Mouse (Mus musculus) ES-Bruce4 (cell line): ENCODE results near the gene Ssbp4. TPM values are rescaled to one million over a fixed set of nuclear protein-coding genes. Genes with fewer than 3 reads are reported as not detected.
A peak's percentile ranks its signal among the peaks of the same experiment; 100 is the strongest.

ENCODE experiments used
- H3K27ac ChIP-seq: 2 replicates; pipeline ENCODE4 v1.5.1; 2012; ENCODE audit warnings: low read length, inconsistent platforms; ENCODE audit not compliant: insufficient read depth
- H3K27me3 ChIP-seq: 2 replicates; pipeline ENCODE4 v1.6.1; 2012; ENCODE audit warnings: mild to moderate bottlenecking, low read length, inconsistent platforms; ENCODE audit not compliant: control insufficient read depth, poor library complexity, insufficient read depth, severe bottlenecking
- H3K36me3 ChIP-seq: 2 replicates; pipeline ENCODE4 v1.6.1; 2012; ENCODE audit warnings: inconsistent platforms, mild to moderate bottlenecking, low read length, moderate library complexity; ENCODE audit not compliant: control insufficient read depth, poor library complexity, insufficient read depth, severe bottlenecking
- H3K4me1 ChIP-seq: one replicate; pipeline ENCODE4 v1.8.1; 2011; ENCODE audit warnings: low read length; ENCODE audit not compliant: control insufficient read depth, insufficient read depth
- H3K4me3 ChIP-seq: 2 replicates; pipeline ENCODE4 v1.5.1; 2011; ENCODE audit warnings: low read depth, mild to moderate bottlenecking, low read length
- H3K9ac ChIP-seq: 2 replicates; pipeline ENCODE4 v1.6.1; 2012; ENCODE audit warnings: low read depth, mild to moderate bottlenecking, inconsistent platforms; ENCODE audit not compliant: poor library complexity, severe bottlenecking
- H3K9me3 ChIP-seq: replicated peaks from 2 replicates; pipeline ENCODE4 v1.6.1; 2012; ENCODE audit warnings: mild to moderate bottlenecking, low read length, inconsistent platforms; ENCODE audit not compliant: control insufficient read depth, poor library complexity, insufficient read depth, severe bottlenecking
- CTCF ChIP-seq: IDR thresholded peaks from one replicate; pipeline ENCODE4 v1.8.1; 2011; ENCODE audit warnings: low read depth, low read length
- EP300 ChIP-seq: IDR thresholded peaks from 2 replicates; pipeline ENCODE4 v1.6.1; 2011; ENCODE audit warnings: low read depth, low read length; ENCODE audit not compliant: insufficient read depth
- POLR2A ChIP-seq: IDR thresholded peaks from one replicate; pipeline ENCODE4 v1.8.1; 2011; ENCODE audit warnings: low read length; ENCODE audit not compliant: insufficient read depth
- polyA plus RNA-seq: library from polyadenylated mRNA; stranded (reverse); fragments of >200 nt; gene quantifications from 2 replicates; pipeline ENCODE4 v1.2.4, GENCODE M21; 2011; ENCODE audit warnings: low read depth; ENCODE audit not compliant: missing spikeins, insufficient read depth, insufficient read length

Ssbp4 gene
- polyA plus RNA-seq, 1 experiment = 50.2 TPM

DNA sequence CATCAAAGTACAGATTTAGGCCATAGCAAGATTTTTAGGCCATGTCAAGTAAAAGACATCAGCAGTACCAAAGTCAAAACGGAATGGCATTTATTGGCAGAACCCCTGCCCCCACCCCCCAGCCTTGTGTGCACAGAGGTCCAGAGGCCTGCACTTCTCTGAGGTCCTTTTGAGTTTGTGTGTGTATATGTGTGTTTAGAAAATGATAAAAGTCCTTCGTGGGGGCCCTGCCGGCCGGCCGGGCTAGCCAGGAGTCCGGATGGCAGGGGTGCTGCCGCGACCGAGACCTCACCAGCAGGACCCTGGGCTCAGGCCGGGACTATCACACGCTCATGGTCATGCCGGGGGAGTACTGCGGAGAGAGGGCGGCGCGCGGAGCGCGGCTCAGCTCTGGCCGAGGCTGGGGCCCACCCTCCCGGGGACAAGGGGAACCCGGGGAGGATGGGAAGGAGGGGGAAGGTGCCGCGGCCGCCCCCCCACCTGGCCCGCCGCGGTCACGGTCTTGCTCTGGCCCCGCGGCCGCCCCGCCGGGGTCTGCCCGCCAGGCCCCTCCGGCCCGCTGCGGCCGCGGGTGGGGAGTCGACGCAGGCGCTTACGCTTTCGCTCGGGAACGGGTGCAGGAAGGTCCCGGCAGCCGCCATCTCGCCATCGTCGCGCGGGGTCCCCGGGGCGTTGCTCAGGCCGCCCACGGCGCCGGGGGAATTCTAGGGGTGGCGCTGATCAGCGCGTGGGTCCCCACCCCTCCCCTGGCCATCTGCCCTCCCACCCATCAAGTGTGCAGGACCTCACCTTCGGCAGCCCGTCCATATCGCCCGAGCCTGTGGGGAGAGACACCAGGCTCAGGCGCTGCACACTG lies 11.0 kb downstream of the Ssbp4 start:
- no peak overlapping the region for H3K27ac ChIP-seq
- no peaks in the 10 kb centered on the region for H3K9me3 ChIP-seq
- peaks cover 9% of the 10 kb centered on the region for H3K4me1 ChIP-seq
- H3K27me3 ChIP-seq = no peaks in the 10 kb centered on the region
- H3K9ac ChIP-seq = peak overlapping the region; percentile 78
- no peak for TF ChIP-seq EP300
- TF ChIP-seq POLR2A = no peak
- no peak for TF ChIP-seq CTCF
- peak overlapping the region; percentile 48 for H3K4me3 ChIP-seq
- peaks cover 5% of the 10 kb centered on the region; the same call in 1 of the 2 replicates for H3K36me3 ChIP-seq

DNA sequence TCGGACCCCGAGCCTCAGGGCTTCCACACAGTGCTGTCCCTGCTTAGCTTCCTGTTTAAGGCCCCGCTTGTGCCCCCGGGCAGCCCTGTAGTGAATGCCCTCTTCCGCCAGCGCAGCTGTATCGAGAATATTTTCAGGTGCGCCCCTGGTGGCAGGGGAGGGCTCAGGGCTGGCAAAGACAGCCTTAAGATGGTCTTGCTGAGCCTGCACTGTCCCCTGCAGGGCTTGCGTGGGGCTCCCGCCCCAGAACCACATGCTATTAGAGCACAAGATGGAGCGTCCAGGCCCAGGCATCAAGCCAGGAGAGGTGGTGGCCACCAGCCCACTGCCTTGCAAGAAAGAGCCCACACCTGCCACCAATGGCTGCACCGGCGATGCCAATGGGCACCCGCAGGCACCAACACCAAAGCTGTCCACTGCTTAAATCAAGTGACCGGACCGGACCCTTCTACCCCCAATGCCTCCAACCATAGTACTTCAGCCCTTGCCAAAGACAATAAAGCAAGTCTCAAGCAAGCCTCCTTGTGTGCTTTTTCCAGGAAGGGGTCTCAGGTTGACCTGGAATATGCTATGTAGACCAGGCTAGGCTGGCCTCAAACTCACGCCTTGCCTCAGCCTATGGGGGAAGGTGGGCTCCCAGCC lies 11.8 kb downstream of the Ssbp4 start:
- Histone ChIP-seq H3K9ac (no peak overlapping the region), H3K27ac (no peak overlapping the region), H3K36me3 (peaks cover 5% of the 10 kb centered on the region; the same call in 1 of the 2 replicates), H3K4me1 (peaks cover 7% of the 10 kb centered on the region), H3K4me3 (no peak overlapping the region), H3K27me3 (no peaks in the 10 kb centered on the region), H3K9me3 (no peaks in the 10 kb centered on the region)
- no peak for TF ChIP-seq POLR2A
- TF ChIP-seq CTCF = peak; percentile 42

DNA sequence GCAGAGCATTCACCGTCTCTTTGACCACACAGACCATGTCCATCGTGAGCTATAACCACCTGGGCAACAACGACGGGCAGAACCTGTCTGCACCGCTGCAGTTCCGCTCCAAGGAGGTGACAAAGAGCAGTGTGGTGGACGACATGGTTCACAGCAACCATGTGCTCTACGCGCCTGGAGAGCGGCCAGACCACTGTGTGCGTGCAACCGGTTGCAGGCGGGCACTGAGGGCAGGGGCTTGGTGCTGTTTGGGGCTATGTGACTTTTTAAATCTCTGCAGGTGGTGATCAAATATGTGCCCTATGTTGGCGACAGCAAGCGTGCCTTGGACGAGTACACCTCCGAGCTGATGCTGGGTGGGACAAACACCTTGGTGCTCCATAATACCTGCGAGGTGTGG lies 12.5 kb downstream of the Ssbp4 start:
- TF ChIP-seq EP300 = 0 out of 2 replicates have a peak, but pooled peaks have one; percentile 7
- no peak for TF ChIP-seq CTCF
- Histone ChIP-seq H3K9ac (no peak overlapping the region), H3K4me1 (peaks cover 7% of the 10 kb centered on the region), H3K36me3 (peaks cover 5% of the 10 kb centered on the region; the same call in 1 of the 2 replicates), H3K27ac (no peak overlapping the region), H3K9me3 (no peaks in the 10 kb centered on the region), H3K27me3 (no peaks in the 10 kb centered on the region), H3K4me3 (peak overlapping the region; percentile 80)

DNA sequence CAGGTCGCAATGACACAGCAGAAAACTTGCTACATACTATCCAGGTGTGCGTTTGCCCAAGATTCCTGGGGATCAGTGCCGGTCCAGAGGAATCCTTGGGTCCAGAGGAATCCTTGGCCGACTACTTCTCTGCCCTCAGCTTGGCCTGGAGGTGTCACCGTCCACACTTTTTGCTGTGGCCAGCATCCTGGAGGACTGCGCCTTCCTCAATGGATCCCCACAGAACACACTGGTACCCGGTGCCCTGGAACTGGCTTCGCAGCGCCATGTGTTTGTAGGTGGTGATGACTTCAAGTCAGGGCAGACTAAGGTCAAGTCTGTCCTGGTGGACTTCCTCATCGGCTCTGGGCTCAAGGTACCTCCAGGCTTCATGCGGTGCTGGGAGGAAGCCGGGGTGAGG lies 12.9 kb downstream of the Ssbp4 start:
- Histone ChIP-seq H3K27ac (no peak overlapping the region), H3K9ac (0 out of 2 replicates have a peak overlapping the region, but pooled peaks have one; percentile 78), H3K36me3 (peaks cover 5% of the 10 kb centered on the region; the same call in 1 of the 2 replicates), H3K4me1 (peaks cover 6% of the 10 kb centered on the region), H3K9me3 (no peaks in the 10 kb centered on the region), H3K4me3 (peak overlapping the region; percentile 80), H3K27me3 (no peaks in the 10 kb centered on the region)
- no peak for TF ChIP-seq EP300
- no peak for TF ChIP-seq POLR2A
- no peak for TF ChIP-seq CTCF

DNA sequence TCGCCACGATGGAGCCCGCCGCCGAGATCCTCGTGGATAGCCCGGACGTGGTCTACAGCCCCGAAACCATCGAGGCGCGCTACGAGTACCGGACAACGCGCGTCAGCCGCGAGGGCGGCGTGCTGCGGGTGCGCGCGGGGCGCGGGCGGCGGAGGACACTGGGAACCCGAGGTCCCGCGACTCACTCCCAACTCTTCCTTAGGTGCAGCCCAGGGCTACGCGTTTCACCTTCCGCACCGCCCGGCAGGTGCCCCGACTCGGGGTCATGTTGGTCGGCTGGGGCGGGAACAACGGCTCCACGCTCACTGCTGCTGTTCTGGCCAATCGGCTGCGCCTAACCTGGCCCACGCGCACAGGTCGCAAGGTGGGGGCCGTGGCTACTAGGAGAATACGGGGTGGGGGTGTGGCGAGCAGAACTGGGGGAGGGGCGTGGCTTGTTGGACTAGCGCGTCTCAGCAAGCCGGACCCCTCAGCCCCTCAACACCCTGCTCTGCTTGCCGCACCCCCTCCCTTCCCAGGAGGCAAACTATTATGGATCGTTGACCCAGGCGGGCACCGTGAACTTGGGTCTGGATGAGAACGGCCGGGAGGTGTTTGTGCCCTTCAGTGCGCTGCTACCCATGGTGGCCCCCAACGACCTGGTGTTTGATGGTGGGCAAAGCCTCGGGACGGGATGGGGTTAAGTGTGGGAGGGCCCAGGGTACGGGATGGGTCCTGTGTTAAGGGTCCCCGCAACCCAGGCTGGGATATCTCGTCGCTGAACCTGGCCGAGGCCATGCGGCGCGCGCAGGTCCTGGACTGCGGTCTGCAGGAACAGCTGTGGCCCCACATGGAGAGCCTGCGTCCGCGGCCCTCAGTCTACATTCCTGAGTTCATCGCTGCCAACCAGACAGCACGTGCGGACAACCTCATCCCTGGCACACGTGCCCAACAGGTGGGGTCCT lies 13.8 kb downstream of the Ssbp4 start:
- peaks cover 3% of the 10 kb centered on the region; the same call in 1 of the 2 replicates for H3K36me3 ChIP-seq

More for the DNA sequence above, 13.8 kb downstream of the Ssbp4 start:
- H3K27ac ChIP-seq = no peak overlapping the region
- no peaks in the 10 kb centered on the region for H3K27me3 ChIP-seq
- H3K9ac ChIP-seq = peak overlapping the region; percentile 78
- no peaks in the 10 kb centered on the region for H3K9me3 ChIP-seq
- H3K4me3 ChIP-seq = peak overlapping the region; percentile 80
- TF ChIP-seq POLR2A (no peak), CTCF (no peak), EP300 (no peak)
- peaks cover 4% of the 10 kb centered on the region for H3K4me1 ChIP-seq
